Mouse (Mus musculus) v-Abl transformed pro-B cells (cell line): Measurements from ENCODE around the gene Gm18596.
"Not testable (repeated sequence)": the region's sequence is repeated elsewhere in the genome, so short reads cannot be mapped to it uniquely, and the experiment has no call there.

ENCODE experiments used
- in situ Hi-C, 2 experiments: fragments of 400-800 bp; cut with MboI; formaldehyde crosslinking; loops; one replicate each; pipeline ENCODE4 v1.15.1; 2025; ENCODE audit not compliant: unreplicated experiment in 2 of 2

The Gm18596 gene

GRCm38 (mm10) chr10:77741924-77742688 is at the start of gene Gm18596:
Gene Gm18596, minus strand, starts transcription at chr10:77742638.
- in situ Hi-C loops = loop anchor here (10.0 kb wide), 1 partner anchor 107 kb away; no protein-coding TSS in a partner anchor

- in situ Hi-C loops = no loop called here
These were observed 46.2 kb upstream of the Gm18596 start for GRCm38 (mm10) chr10:77788621-77789020.

- in situ Hi-C loops = not testable (repeated sequence)
These were observed 45.4 kb upstream of the Gm18596 start, which contains the start of gene Gm7137 for GRCm38 (mm10) chr10:77787876-77788275. Gene Gm7137, minus strand, starts transcription at chr10:77788200.

GRCm38 (mm10) chr10:77783396-77783795 is 41.0 kb upstream of the Gm18596 start:
- in situ Hi-C loops = not testable (repeated sequence)

GRCm38 (mm10) chr10:77782442-77782841 is 40.0 kb upstream of the Gm18596 start, which contains the start of gene Gm3250:
Gene Gm3250, minus strand, starts transcription at chr10:77782542.
- in situ Hi-C loops = not testable (repeated sequence)

GRCm38 (mm10) chr10:77776844-77777243 is 34.4 kb upstream of the Gm18596 start, which contains the start of gene Gm7138:
Gene Gm7138, minus strand, starts transcription at chr10:77776944.
- in situ Hi-C loops = not testable (repeated sequence)

- in situ Hi-C loops = not testable (repeated sequence)
These were observed 29.7 kb upstream of the Gm18596 start for GRCm38 (mm10) chr10:77772142-77772541.

GRCm38 (mm10) chr10:77771225-77771624 is 28.8 kb upstream of the Gm18596 start, which contains the start of gene Gm3238:
Gene Gm3238, minus strand, starts transcription at chr10:77771325.
- in situ Hi-C loops = not testable (repeated sequence)

GRCm38 (mm10) chr10:77769727-77770126 is 27.3 kb upstream of the Gm18596 start:
- in situ Hi-C loops = no loop called here

- in situ Hi-C loops = loop anchor here in 1 of 2 experiments (10.0 kb wide), 1 partner anchor 245 kb away; the partner anchor contains the start of gene Fam207a
These were observed 17.1 kb upstream of the Gm18596 start, which contains the start of gene Gm3233 for GRCm38 (mm10) chr10:77759582-77759981. Gene Gm3233, minus strand, starts transcription at chr10:77759682.

GRCm38 (mm10) chr10:77753448-77753847 is 11.0 kb upstream of the Gm18596 start:
- in situ Hi-C loops = loop anchor here in 1 of 2 experiments (10.0 kb wide), 1 partner anchor 239 kb away; the partner anchor contains the start of gene Fam207a

- in situ Hi-C loops = loop anchor here in 1 of 2 experiments (10.0 kb wide), 1 partner anchor 238 kb away; the partner anchor contains the start of gene Fam207a
These were observed 9.9 kb upstream of the Gm18596 start for GRCm38 (mm10) chr10:77752312-77752711.

GRCm38 (mm10) chr10:77751254-77751653 is 8.8 kb upstream of the Gm18596 start, which contains the start of gene Gm9736:
Gene Gm9736, minus strand, starts transcription at chr10:77751354.
- in situ Hi-C loops = loop anchor here in 1 of 2 experiments (10.0 kb wide), 1 partner anchor 236 kb away; the partner anchor contains the start of gene Fam207a

- in situ Hi-C loops = loop anchor here in 1 of 2 experiments (10.0 kb wide), 1 partner anchor 236 kb away; the partner anchor contains the start of gene Fam207a
These were observed 8.2 kb upstream of the Gm18596 start for GRCm38 (mm10) chr10:77750686-77751085.

GRCm38 (mm10) chr10:77738929-77739328 is 3.5 kb downstream of the Gm18596 start:
- in situ Hi-C loops = no loop called here

GRCm38 (mm10) chr10:77735928-77736327 is 6.5 kb downstream of the Gm18596 start:
- in situ Hi-C loops = no loop called here

GRCm38 (mm10) chr10:77729241-77729640 is 13.2 kb downstream of the Gm18596 start:
- in situ Hi-C loops = no loop called here

GRCm38 (mm10) chr10:77728280-77728679 is 14.2 kb downstream of the Gm18596 start:
- in situ Hi-C loops = no loop called here

- in situ Hi-C loops = no loop called here
These were observed 16.3 kb downstream of the Gm18596 start, which contains the start of gene Gm10100 for GRCm38 (mm10) chr10:77726186-77726585. Gene Gm10100, plus strand, starts transcription at chr10:77726486.

GRCm38 (mm10) chr10:77724855-77725254 is 17.6 kb downstream of the Gm18596 start:
- in situ Hi-C loops = no loop called here

GRCm38 (mm10) chr10:77720299-77720698 is 22.1 kb downstream of the Gm18596 start, which contains the start of gene Krtap12-1:
Gene Krtap12-1, plus strand, starts transcription at chr10:77720599.
- in situ Hi-C loops = not testable (repeated sequence)
